Mouse (Mus musculus): ENCODE results near the gene Wdr24. TPM values are rescaled to one million over a fixed set of nuclear protein-coding genes. Genes with fewer than 3 reads are reported as not detected.
A peak's percentile ranks its signal among the peaks of the same experiment; 100 is the strongest.

The Wdr24 gene
- polyA plus RNA-seq (2015; fragmentation: Nextera tagmentation; extraction: Ambion mirVana) = 10.8 and 11.6 TPM in 2 replicates

- ATAC-seq (ENCODE audit: low read depth) = peak; percentile 64
- H3K27ac ChIP-seq (ENCODE audit: low read length) = peak within 1 kb of the TSS; percentile 60
- peak within 1 kb of the TSS; percentile 92 for H3K4me2 ChIP-seq (ENCODE audit: low read depth, low read length)
- H3K4me1 ChIP-seq (ENCODE audit: control insufficient read depth, low read depth, low read length) = peaks cover 27% of the 10 kb centered on the region
- under 1% methylated on average over 18 of the region's 18 CpGs for WGBS (ENCODE audit: insufficient replicate concordance)
- H3K9ac ChIP-seq (ENCODE audit: low read depth, low read length) = peak within 1 kb of the TSS; percentile 77
- H3K4me3 ChIP-seq (ENCODE audit: low read depth, low read length) = peak within 1 kb of the TSS; percentile 85
- peaks cover 24% of the 10 kb centered on the region for H3K27me3 ChIP-seq (ENCODE audit: control insufficient read depth, insufficient read depth, low read depth, low read length)
- no peaks in the 10 kb centered on the region for H3K9me3 ChIP-seq (replicated peaks; ENCODE audit: control insufficient read depth, low read length)
- H3K36me3 ChIP-seq (ENCODE audit: control insufficient read depth, insufficient read depth) = no peaks in the 10 kb centered on the region; the same call in none of the 2 replicates
Observed at GRCm38 (mm10) chr17:25823452-25823851, at the start of gene Wdr24. Gene Wdr24 (plus strand): TSS chr17:25823627.

- H3K27ac ChIP-seq (ENCODE audit: low read length) = no peak overlapping the region
- H3K36me3 ChIP-seq (ENCODE audit: control insufficient read depth, insufficient read depth) = peaks cover 5% of the 10 kb centered on the region; the same call in 1 of the 2 replicates
- peaks cover 9% of the 10 kb centered on the region for H3K4me1 ChIP-seq (ENCODE audit: control insufficient read depth, low read depth, low read length)
- no peaks in the 10 kb centered on the region for H3K9me3 ChIP-seq (replicated peaks; ENCODE audit: control insufficient read depth, low read length)
- no peaks in the 10 kb centered on the region for H3K27me3 ChIP-seq (ENCODE audit: control insufficient read depth, insufficient read depth, low read depth, low read length)
- WGBS (ENCODE audit: insufficient replicate concordance) = 69% methylated on average over 10 of the region's 10 CpGs
- H3K4me2 ChIP-seq (ENCODE audit: low read depth, low read length) = no peak overlapping the region
- H3K9ac ChIP-seq (ENCODE audit: low read depth, low read length) = no peak overlapping the region
- no peak for ATAC-seq (ENCODE audit: low read depth)
- H3K4me3 ChIP-seq (ENCODE audit: low read depth, low read length) = no peak overlapping the region
Observed at GRCm38 (mm10) chr17:25775318-25776062, 47.9 kb upstream of the Wdr24 start.

GRCm38 (mm10) chr17:25777948-25778347 lies 45.5 kb upstream of the Wdr24 start:
- 84% methylated on average over 5 of the region's 5 CpGs for WGBS (ENCODE audit: insufficient replicate concordance)
- ATAC-seq (ENCODE audit: low read depth) = no peak
- H3K36me3 ChIP-seq (ENCODE audit: control insufficient read depth, insufficient read depth) = peaks cover 12% of the 10 kb centered on the region
- H3K9me3 ChIP-seq (replicated peaks; ENCODE audit: control insufficient read depth, low read length) = no peaks in the 10 kb centered on the region
- H3K9ac ChIP-seq (ENCODE audit: low read depth, low read length) = no peak overlapping the region
- no peak overlapping the region for H3K27ac ChIP-seq (ENCODE audit: low read length)
- H3K4me1 ChIP-seq (ENCODE audit: control insufficient read depth, low read depth, low read length) = peaks cover 9% of the 10 kb centered on the region
- H3K4me2 ChIP-seq (ENCODE audit: low read depth, low read length) = no peak overlapping the region
- no peak overlapping the region for H3K4me3 ChIP-seq (ENCODE audit: low read depth, low read length)
- H3K27me3 ChIP-seq (ENCODE audit: control insufficient read depth, insufficient read depth, low read depth, low read length) = no peaks in the 10 kb centered on the region

GRCm38 (mm10) chr17:25781339-25781738 lies 42.1 kb upstream of the Wdr24 start:
- Histone ChIP-seq H3K36me3 (ENCODE audit: control insufficient read depth, insufficient read depth) (peaks cover 12% of the 10 kb centered on the region; the same call in 1 of the 2 replicates), H3K9me3 (replicated peaks; ENCODE audit: control insufficient read depth, low read length) (no peaks in the 10 kb centered on the region), H3K27me3 (ENCODE audit: control insufficient read depth, insufficient read depth, low read depth, low read length) (no peaks in the 10 kb centered on the region), H3K4me2 (ENCODE audit: low read depth, low read length) (no peak overlapping the region), H3K4me3 (ENCODE audit: low read depth, low read length) (no peak overlapping the region), H3K27ac (ENCODE audit: low read length) (no peak overlapping the region), H3K9ac (ENCODE audit: low read depth, low read length) (no peak overlapping the region), H3K4me1 (ENCODE audit: control insufficient read depth, low read depth, low read length) (peaks cover 5% of the 10 kb centered on the region)
- WGBS (ENCODE audit: insufficient replicate concordance) = 76% methylated on average over 6 of the region's 6 CpGs
- no peak for ATAC-seq (ENCODE audit: low read depth)

- Histone ChIP-seq H3K27me3 (ENCODE audit: control insufficient read depth, insufficient read depth, low read depth, low read length) (no peaks in the 10 kb centered on the region), H3K4me3 (ENCODE audit: low read depth, low read length) (no peak overlapping the region), H3K36me3 (ENCODE audit: control insufficient read depth, insufficient read depth) (peaks cover 10% of the 10 kb centered on the region; the same call in 1 of the 2 replicates), H3K27ac (ENCODE audit: low read length) (no peak overlapping the region), H3K4me2 (ENCODE audit: low read depth, low read length) (no peak overlapping the region), H3K9ac (ENCODE audit: low read depth, low read length) (no peak overlapping the region), H3K9me3 (replicated peaks; ENCODE audit: control insufficient read depth, low read length) (no peaks in the 10 kb centered on the region), H3K4me1 (ENCODE audit: control insufficient read depth, low read depth, low read length) (peaks cover 5% of the 10 kb centered on the region)
- 66% methylated on average over 7 of the region's 7 CpGs for WGBS (ENCODE audit: insufficient replicate concordance)
- no peak for ATAC-seq (ENCODE audit: low read depth)
Observed at GRCm38 (mm10) chr17:25783086-25783485, 40.3 kb upstream of the Wdr24 start.

- Histone ChIP-seq H3K9me3 (replicated peaks; ENCODE audit: control insufficient read depth, low read length) (no peaks in the 10 kb centered on the region), H3K4me1 (ENCODE audit: control insufficient read depth, low read depth, low read length) (peaks cover 5% of the 10 kb centered on the region), H3K27me3 (ENCODE audit: control insufficient read depth, insufficient read depth, low read depth, low read length) (no peaks in the 10 kb centered on the region), H3K4me2 (ENCODE audit: low read depth, low read length) (no peak overlapping the region), H3K9ac (ENCODE audit: low read depth, low read length) (no peak overlapping the region), H3K27ac (ENCODE audit: low read length) (no peak overlapping the region), H3K36me3 (ENCODE audit: control insufficient read depth, insufficient read depth) (peaks cover 10% of the 10 kb centered on the region; the same call in 1 of the 2 replicates), H3K4me3 (ENCODE audit: low read depth, low read length) (no peak overlapping the region)
- no peak for ATAC-seq (ENCODE audit: low read depth)
- 71% methylated on average over 15 of the region's 15 CpGs for WGBS (ENCODE audit: insufficient replicate concordance)
Observed at GRCm38 (mm10) chr17:25783861-25784574, 39.4 kb upstream of the Wdr24 start.

- Histone ChIP-seq H3K27ac (ENCODE audit: low read length) (peak within 1 kb of the TSS; percentile 54), H3K9me3 (replicated peaks; ENCODE audit: control insufficient read depth, low read length) (no peaks in the 10 kb centered on the region), H3K36me3 (ENCODE audit: control insufficient read depth, insufficient read depth) (peaks cover 7% of the 10 kb centered on the region; the same call in 1 of the 2 replicates), H3K9ac (ENCODE audit: low read depth, low read length) (peak within 1 kb of the TSS; percentile 71), H3K27me3 (ENCODE audit: control insufficient read depth, insufficient read depth, low read depth, low read length) (no peaks in the 10 kb centered on the region), H3K4me3 (ENCODE audit: low read depth, low read length) (peak within 1 kb of the TSS; percentile 76), H3K4me1 (ENCODE audit: control insufficient read depth, low read depth, low read length) (peaks cover 5% of the 10 kb centered on the region), H3K4me2 (ENCODE audit: low read depth, low read length) (peak within 1 kb of the TSS; percentile 69)
- under 1% methylated on average over 23 of the region's 23 CpGs for WGBS (ENCODE audit: insufficient replicate concordance)
- ATAC-seq (ENCODE audit: low read depth) = peak; percentile 86
Observed at GRCm38 (mm10) chr17:25785281-25785745, 38.1 kb upstream of the Wdr24 start, which contains the start of gene Haghl. Gene Haghl (minus strand): TSS chr17:25785673.

GRCm38 (mm10) chr17:25786280-25786679 lies 37.1 kb upstream of the Wdr24 start, which contains the start of gene Ccdc78:
Gene Ccdc78 (plus strand): TSS chr17:25786580.
- Histone ChIP-seq H3K4me1 (ENCODE audit: control insufficient read depth, low read depth, low read length) (peaks cover 11% of the 10 kb centered on the region), H3K4me3 (ENCODE audit: low read depth, low read length) (peak within 1 kb of the TSS; percentile 76), H3K4me2 (ENCODE audit: low read depth, low read length) (peak within 1 kb of the TSS; percentile 69), H3K9ac (ENCODE audit: low read depth, low read length) (peak within 1 kb of the TSS; percentile 71), H3K27me3 (ENCODE audit: control insufficient read depth, insufficient read depth, low read depth, low read length) (no peaks in the 10 kb centered on the region), H3K9me3 (replicated peaks; ENCODE audit: control insufficient read depth, low read length) (no peaks in the 10 kb centered on the region), H3K36me3 (ENCODE audit: control insufficient read depth, insufficient read depth) (peaks cover 4% of the 10 kb centered on the region; the same call in 1 of the 2 replicates), H3K27ac (ENCODE audit: low read length) (peak within 1 kb of the TSS; percentile 54)
- WGBS (ENCODE audit: insufficient replicate concordance) = 66% methylated on average over 3 of the region's 3 CpGs
- no peak for ATAC-seq (ENCODE audit: low read depth)
